Mouse (Mus musculus): ENCODE data around the gene Ccdc157.

DNA sequence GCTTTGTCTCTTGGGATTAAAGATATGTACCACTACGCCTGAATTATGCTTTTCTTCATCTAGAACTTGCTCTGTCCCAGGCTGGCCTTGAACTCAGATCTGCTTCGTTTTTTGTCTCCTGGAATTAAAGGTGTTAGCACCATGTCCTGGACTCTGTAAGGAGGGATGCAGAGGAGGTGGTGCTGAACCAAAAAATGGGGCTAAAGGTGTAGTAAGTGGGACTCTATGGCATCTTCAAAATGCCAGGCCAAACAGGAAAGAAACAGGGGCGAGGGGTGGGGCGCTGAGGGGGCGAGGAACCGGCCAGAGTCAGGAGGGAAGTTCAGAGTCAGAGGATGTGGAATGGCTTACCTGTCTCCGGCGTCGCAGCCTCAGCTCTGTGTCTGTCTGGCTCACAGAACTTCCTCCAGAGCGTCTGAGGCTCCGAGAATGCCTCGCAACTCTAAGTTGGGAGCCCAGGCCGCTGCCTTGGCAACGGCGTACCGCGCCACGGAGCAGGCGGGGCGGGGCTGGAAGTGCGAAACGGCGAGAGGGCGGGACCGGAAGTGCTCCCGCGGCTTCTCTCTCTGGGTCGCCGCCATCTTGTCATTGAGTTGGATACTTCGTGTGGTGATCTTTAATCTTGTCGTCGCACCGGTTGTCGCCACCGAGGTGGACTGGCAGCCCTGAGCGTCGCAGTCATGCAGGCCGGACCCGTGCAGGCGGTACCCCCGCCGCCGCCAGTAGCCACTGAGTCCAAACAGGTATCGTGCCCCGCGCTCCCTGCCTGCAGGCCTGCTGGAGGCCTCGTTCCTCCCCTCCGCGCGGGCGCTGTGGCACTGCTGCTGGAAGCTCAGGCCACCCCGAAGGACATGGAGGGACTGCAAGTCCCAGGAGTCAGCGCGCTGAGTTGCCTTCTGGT, at the start of gene Ccdc157, which contains the start of gene Sf3a1:
- TF ChIP-seq CTCF (IDR thresholded peaks at IDR 0.05; ENCODE audit: low read depth) (no peak), EP300 (IDR thresholded peaks at IDR 0.05; ENCODE audit: low read depth) (no peak)
